Mouse (Mus musculus): Measurements from ENCODE around the gene Pstk. TPM values are rescaled to one million over a fixed set of nuclear protein-coding genes. Genes with fewer than 3 reads are reported as not detected.
"Not testable (repeated sequence)": the region's sequence is repeated elsewhere in the genome, so short reads cannot be mapped to it uniquely, and the experiment has no call there.

Pstk gene
- 15.2 and 32.3 TPM in 2 replicates for total RNA-seq (2017)

GRCm38 (mm10) chr7:131370648-131371469 is at the start of gene Pstk:
TSS of gene Pstk (plus strand) at chr7:131371141.
- peak; percentile 96 to 97 for ATAC-seq (replicated peaks in 1 of 2; ENCODE audit: insufficient read depth in 1 of 2, low FRiP score in 2 of 2, low TSS enrichment in 1 of 2, low read depth in 1 of 2, poor library complexity in 2 of 2, severe bottlenecking in 2 of 2)

- ATAC-seq (replicated peaks in 1 of 2; ENCODE audit: insufficient read depth in 1 of 2, low FRiP score in 2 of 2, low TSS enrichment in 1 of 2, low read depth in 1 of 2, poor library complexity in 2 of 2, severe bottlenecking in 2 of 2): no peak
Measured at GRCm38 (mm10) chr7:131322192-131322591, 48.7 kb upstream of the Pstk start, which contains the start of gene Cuzd1. TSS of gene Cuzd1 (minus strand) at chr7:131322292.

- ATAC-seq (replicated peaks in 1 of 2; ENCODE audit: insufficient read depth in 1 of 2, low FRiP score in 2 of 2, low TSS enrichment in 1 of 2, low read depth in 1 of 2, poor library complexity in 2 of 2, severe bottlenecking in 2 of 2): no peak
Measured at GRCm38 (mm10) chr7:131327054-131327453, 43.9 kb upstream of the Pstk start.

GRCm38 (mm10) chr7:131329416-131329815 is 41.5 kb upstream of the Pstk start, which contains the start of gene Fam24b:
TSS of gene Fam24b (minus strand) at chr7:131329516.
- no peak for ATAC-seq (replicated peaks in 1 of 2; ENCODE audit: insufficient read depth in 1 of 2, low FRiP score in 2 of 2, low TSS enrichment in 1 of 2, low read depth in 1 of 2, poor library complexity in 2 of 2, severe bottlenecking in 2 of 2)

GRCm38 (mm10) chr7:131331688-131332087 is 39.3 kb upstream of the Pstk start:
- ATAC-seq (replicated peaks in 1 of 2; ENCODE audit: insufficient read depth in 1 of 2, low FRiP score in 2 of 2, low TSS enrichment in 1 of 2, low read depth in 1 of 2, poor library complexity in 2 of 2, severe bottlenecking in 2 of 2): 0 out of 4 replicates have a peak, but pooled peaks of 1 of the 2 experiments have one; percentile 29

- ATAC-seq (replicated peaks in 1 of 2; ENCODE audit: insufficient read depth in 1 of 2, low FRiP score in 2 of 2, low TSS enrichment in 1 of 2, low read depth in 1 of 2, poor library complexity in 2 of 2, severe bottlenecking in 2 of 2): no peak
Measured at GRCm38 (mm10) chr7:131333564-131333963, 37.4 kb upstream of the Pstk start, which contains the start of gene Fam24a. TSS of gene Fam24a (plus strand) at chr7:131333864.

GRCm38 (mm10) chr7:131337502-131338068 is 33.4 kb upstream of the Pstk start:
- no peak for ATAC-seq (replicated peaks in 1 of 2; ENCODE audit: insufficient read depth in 1 of 2, low FRiP score in 2 of 2, low TSS enrichment in 1 of 2, low read depth in 1 of 2, poor library complexity in 2 of 2, severe bottlenecking in 2 of 2)

GRCm38 (mm10) chr7:131345856-131346541 is 24.9 kb upstream of the Pstk start:
- no peak for ATAC-seq (replicated peaks in 1 of 2; ENCODE audit: insufficient read depth in 1 of 2, low FRiP score in 2 of 2, low TSS enrichment in 1 of 2, low read depth in 1 of 2, poor library complexity in 2 of 2, severe bottlenecking in 2 of 2)

GRCm38 (mm10) chr7:131356105-131356504 is 14.8 kb upstream of the Pstk start:
- ATAC-seq (replicated peaks in 1 of 2; ENCODE audit: insufficient read depth in 1 of 2, low FRiP score in 2 of 2, low TSS enrichment in 1 of 2, low read depth in 1 of 2, poor library complexity in 2 of 2, severe bottlenecking in 2 of 2): no peak

- ATAC-seq (replicated peaks in 1 of 2; ENCODE audit: insufficient read depth in 1 of 2, low FRiP score in 2 of 2, low TSS enrichment in 1 of 2, low read depth in 1 of 2, poor library complexity in 2 of 2, severe bottlenecking in 2 of 2): peak; percentile 39 to 59
Measured at GRCm38 (mm10) chr7:131362269-131362614, 8.7 kb upstream of the Pstk start.

- ATAC-seq (replicated peaks in 1 of 2; ENCODE audit: insufficient read depth in 1 of 2, low FRiP score in 2 of 2, low TSS enrichment in 1 of 2, low read depth in 1 of 2, poor library complexity in 2 of 2, severe bottlenecking in 2 of 2): peak; percentile 92 to 97
Measured at GRCm38 (mm10) chr7:131362615-131363300, 8.2 kb upstream of the Pstk start, which contains the start of gene 2310057M21Rik. TSS of gene 2310057M21Rik (minus strand) at chr7:131362759.

- no peak for ATAC-seq (replicated peaks in 1 of 2; ENCODE audit: insufficient read depth in 1 of 2, low FRiP score in 2 of 2, low TSS enrichment in 1 of 2, low read depth in 1 of 2, poor library complexity in 2 of 2, severe bottlenecking in 2 of 2)
Measured at GRCm38 (mm10) chr7:131364131-131364530, 6.8 kb upstream of the Pstk start.

- ATAC-seq (replicated peaks in 1 of 2; ENCODE audit: insufficient read depth in 1 of 2, low FRiP score in 2 of 2, low TSS enrichment in 1 of 2, low read depth in 1 of 2, poor library complexity in 2 of 2, severe bottlenecking in 2 of 2): peak in 1 of 2 experiments; percentile 6; a peak in 1 of 4 replicates
Measured at GRCm38 (mm10) chr7:131371470-131371860, 524 bp downstream of the Pstk start.

GRCm38 (mm10) chr7:131371880-131372651 is 1.1 kb downstream of the Pstk start:
- ATAC-seq (replicated peaks in 1 of 2; ENCODE audit: insufficient read depth in 1 of 2, low FRiP score in 2 of 2, low TSS enrichment in 1 of 2, low read depth in 1 of 2, poor library complexity in 2 of 2, severe bottlenecking in 2 of 2): no peak

- not testable (repeated sequence) for ATAC-seq (replicated peaks in 1 of 2; ENCODE audit: insufficient read depth in 1 of 2, low FRiP score in 2 of 2, low TSS enrichment in 1 of 2, low read depth in 1 of 2, poor library complexity in 2 of 2, severe bottlenecking in 2 of 2)
Measured at GRCm38 (mm10) chr7:131391761-131392160, 20.8 kb downstream of the Pstk start.

GRCm38 (mm10) chr7:131409321-131409987 is 38.5 kb downstream of the Pstk start:
- ATAC-seq (replicated peaks in 1 of 2; ENCODE audit: insufficient read depth in 1 of 2, low FRiP score in 2 of 2, low TSS enrichment in 1 of 2, low read depth in 1 of 2, poor library complexity in 2 of 2, severe bottlenecking in 2 of 2): no peak

Measured in hematopoietic stem cell, adult 5-6 weeks (primary cell).